Mouse (Mus musculus): ENCODE measurements around the gene Itga2.

DNA sequence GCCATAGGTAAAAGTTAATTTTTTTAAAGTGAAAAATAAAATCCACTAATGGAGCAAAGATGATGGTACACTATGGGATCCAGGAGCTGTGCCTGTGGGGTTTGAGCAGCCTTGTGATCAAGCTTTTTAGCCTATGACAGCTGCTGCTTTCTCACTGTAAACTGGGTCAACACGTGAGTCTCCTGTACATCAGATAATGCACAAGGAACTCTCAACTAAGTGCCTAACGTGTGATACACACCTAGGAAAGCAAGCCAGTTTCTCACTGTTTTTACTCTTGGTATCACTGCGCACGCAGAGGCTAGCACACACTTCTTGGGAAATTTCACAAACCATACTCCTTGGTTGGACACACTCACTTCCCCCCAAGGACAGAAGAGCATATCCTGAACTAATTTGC, 17.3 kb downstream of the Itga2 start:
- no peak for TF ChIP-seq POLR2A (IDR thresholded peaks at IDR 0.05; ENCODE audit: borderline replicate concordance, extremely low read depth, insufficient read depth, insufficient read length, poor library complexity, severe bottlenecking)
- TF ChIP-seq CTCF (IDR thresholded peaks at IDR 0.05; ENCODE audit: borderline replicate concordance, extremely low read depth, insufficient read depth, insufficient read length) = no peak

Measured in brain, embryonic 14.5 days (tissue).